Mouse (Mus musculus) liver, embryonic 16.5 days (tissue): ENCODE data around the gene Gsap. TPM values are rescaled to one million over a fixed set of nuclear protein-coding genes. Genes with fewer than 3 reads are reported as not detected.
"Not testable (repeated sequence)": the region's sequence is repeated elsewhere in the genome, so short reads cannot be mapped to it uniquely, and the experiment has no call there.

Experiments
- ATAC-seq: fragments of 200-750 bp; cut with Nextera tagmentation; 2 replicates; pipeline ENCODE4 v1.8.0; 2017; ENCODE audit warnings: low read depth, mild to moderate bottlenecking, moderate number of reproducible peaks, moderate library complexity
- H3K27ac ChIP-seq: fragments of 300-500 bp; sonication (generic); 2 replicates; pipeline ENCODE4 v1.5.1; 2014; ENCODE audit warnings: mild to moderate bottlenecking, low read length
- H3K27me3 ChIP-seq: fragments of 300-500 bp; sonication (generic); 2 replicates; pipeline ENCODE4 v1.6.1; 2014; ENCODE audit warnings: low read depth, low read length, mixed read lengths; ENCODE audit not compliant: control insufficient read depth, insufficient read depth
- H3K36me3 ChIP-seq: fragments of 300-500 bp; sonication (generic); 2 replicates; pipeline ENCODE4 v1.6.1; 2014; ENCODE audit warnings: mild to moderate bottlenecking; ENCODE audit not compliant: control insufficient read depth, insufficient read depth
- H3K4me1 ChIP-seq: fragments of 300-500 bp; sonication (generic); 2 replicates; pipeline ENCODE4 v1.6.1; 2014; ENCODE audit warnings: low read depth, low read length, mixed read lengths; ENCODE audit not compliant: control insufficient read depth
- H3K4me2 ChIP-seq: fragments of 300-500 bp; sonication (generic); 2 replicates; pipeline ENCODE4 v1.6.1; 2014; ENCODE audit warnings: low read depth, low read length, mixed read lengths
- H3K4me3 ChIP-seq: fragments of 300-500 bp; sonication (generic); 2 replicates; pipeline ENCODE4 v1.5.1; 2014; ENCODE audit warnings: low read depth, mild to moderate bottlenecking, low read length
- H3K9ac ChIP-seq: fragments of 300-500 bp; sonication (generic); 2 replicates; pipeline ENCODE4 v1.6.1; 2014; ENCODE audit warnings: low read depth, low read length
- H3K9me3 ChIP-seq: fragments of 300-500 bp; sonication (generic); replicated peaks from 2 replicates; pipeline ENCODE4 v1.6.1; 2016; ENCODE audit warnings: low read length; ENCODE audit not compliant: control insufficient read depth
- WGBS: fragments of 180-500 bp; shearing (Covaris S2); extraction: QIAGEN DNeasy Blood & Tissue Kit; methylation state at CpG from one replicate; pipeline ENCODE4 v1.1.7; 2014; ENCODE audit not compliant: insufficient replicate concordance; 5-methylcytosine and 5-hydroxymethylcytosine counted together
- polyA plus RNA-seq: library from polyadenylated mRNA; unstranded; fragments of >200 nt; fragmentation: Nextera tagmentation; extraction: Ambion mirVana; gene quantifications from 2 replicates; pipeline ENCODE4 v1.2.1, GENCODE M21; 2015

Gsap gene
- polyA plus RNA-seq, 1 experiment from 2014 or later = 2.5 TPM

DNA sequence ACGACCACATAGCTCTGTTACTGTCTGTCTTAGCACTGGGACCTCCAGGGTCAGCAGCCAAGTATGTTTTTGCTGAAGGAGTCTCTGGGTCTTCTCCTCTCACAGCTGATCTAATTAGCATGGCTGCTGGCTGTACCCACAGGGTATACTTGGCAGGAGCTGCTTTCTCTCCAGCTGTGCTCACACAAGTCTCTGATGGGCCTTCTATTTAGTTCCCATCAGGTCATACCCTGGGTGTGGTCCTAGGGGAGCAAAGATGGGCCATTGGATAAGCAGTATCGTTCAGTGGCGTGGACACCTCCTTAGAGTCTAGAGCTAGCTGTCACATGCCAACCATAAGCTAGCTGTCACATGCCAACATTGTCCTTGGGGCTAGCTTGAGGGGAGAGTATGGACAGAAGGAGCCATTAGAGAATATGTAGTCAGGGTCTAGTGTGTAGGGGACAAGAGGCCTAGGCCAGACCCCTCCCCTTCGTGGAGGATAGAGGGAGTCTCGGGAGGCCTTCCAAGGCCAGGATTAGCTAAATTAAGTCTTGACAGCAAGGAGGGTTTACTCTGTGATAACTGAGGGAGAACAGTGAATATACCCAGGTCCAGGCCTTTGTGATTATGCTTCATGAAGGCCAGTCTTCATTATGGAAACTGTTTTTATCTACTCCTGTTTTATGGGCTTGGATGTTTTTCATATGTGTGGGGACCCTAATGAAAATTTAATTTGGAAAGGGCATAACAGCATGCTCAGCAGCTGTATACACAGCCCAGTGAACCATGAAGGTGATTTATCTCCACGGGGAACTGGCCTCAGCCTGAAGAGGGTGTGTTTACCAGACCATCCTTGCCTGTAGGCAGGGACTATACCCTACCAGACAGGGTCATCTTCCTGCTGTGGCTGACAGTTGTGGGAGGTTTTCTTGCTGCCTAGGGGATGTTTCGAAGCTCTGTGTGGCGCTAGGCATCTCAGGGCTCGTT, 85.6 kb downstream of the Gsap start:
- ATAC-seq = no peak
- no peak overlapping the region for H3K27ac ChIP-seq
- WGBS = 45% methylated on average over 9 of the region's 9 CpGs
- H3K9ac ChIP-seq = no peak overlapping the region
- H3K4me3 ChIP-seq = no peak overlapping the region
- H3K36me3 ChIP-seq = no peaks in the 10 kb centered on the region
- H3K4me1 ChIP-seq = no peaks in the 10 kb centered on the region
- no peaks in the 10 kb centered on the region for H3K27me3 ChIP-seq
- H3K9me3 ChIP-seq = no peaks in the 10 kb centered on the region
- no peak overlapping the region for H3K4me2 ChIP-seq

GRCm38 (mm10) chr5:21277685-21278084, 91.6 kb downstream of the Gsap start:
- not testable (repeated sequence) for H3K27me3 ChIP-seq, H3K4me1 ChIP-seq, H3K9ac ChIP-seq, H3K27ac ChIP-seq, H3K4me2 ChIP-seq, H3K9me3 ChIP-seq, H3K36me3 ChIP-seq, H3K4me3 ChIP-seq, ATAC-seq
- 36% methylated on average over 2 of the region's 2 CpGs for WGBS

DNA sequence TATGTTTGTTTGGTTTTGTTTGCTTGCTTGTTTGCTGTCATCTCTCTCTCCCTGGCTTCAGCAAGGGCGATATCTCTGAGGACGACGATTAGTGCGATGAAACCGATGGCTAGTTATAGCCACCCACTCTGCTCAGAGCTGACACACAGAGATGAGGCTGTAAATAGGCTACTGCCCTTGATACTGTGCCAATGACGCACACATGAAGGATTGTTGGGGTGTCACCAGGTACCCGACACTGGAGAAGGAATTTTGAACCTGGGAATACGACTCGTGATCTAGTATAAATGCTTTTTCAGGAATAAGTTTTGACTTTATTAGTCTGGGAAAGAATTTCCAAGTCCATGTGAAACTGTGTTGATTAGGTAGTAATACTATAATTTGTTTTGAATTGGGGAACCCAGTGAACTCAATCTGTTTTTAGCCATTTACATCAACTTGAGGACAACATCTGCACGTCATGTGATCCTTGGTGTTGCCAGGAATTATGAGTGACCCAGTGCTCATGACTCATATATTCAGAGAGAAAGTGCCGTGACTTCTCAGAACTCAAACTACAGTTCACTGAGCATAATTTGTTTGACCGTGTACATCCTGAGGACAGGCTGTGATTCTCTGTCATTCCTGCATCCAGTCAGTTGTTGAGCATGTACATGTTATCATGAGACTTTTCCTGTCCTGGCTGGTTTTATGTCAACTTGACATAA, 97.5 kb downstream of the Gsap start:
- Histone ChIP-seq H3K27ac (no peak overlapping the region), H3K9ac (no peak overlapping the region), H3K9me3 (no peaks in the 10 kb centered on the region), H3K27me3 (no peaks in the 10 kb centered on the region), H3K4me2 (no peak overlapping the region), H3K4me1 (no peaks in the 10 kb centered on the region), H3K36me3 (no peaks in the 10 kb centered on the region), H3K4me3 (no peak overlapping the region)
- no peak for ATAC-seq
- WGBS = 74% methylated on average over 12 of the region's 12 CpGs

- H3K9ac ChIP-seq = no peak overlapping the region
- no peaks in the 10 kb centered on the region for H3K9me3 ChIP-seq
- no peaks in the 10 kb centered on the region for H3K4me1 ChIP-seq
- H3K36me3 ChIP-seq = no peaks in the 10 kb centered on the region
- peak; percentile 35; the same call in 1 of the 2 replicates for ATAC-seq
- no peaks in the 10 kb centered on the region for H3K27me3 ChIP-seq
- no peak overlapping the region for H3K27ac ChIP-seq
- no peak overlapping the region for H3K4me3 ChIP-seq
- WGBS = 43% methylated on average over 7 of the region's 7 CpGs
- no peak overlapping the region for H3K4me2 ChIP-seq
These were observed 102.8 kb downstream of the Gsap start for GRCm38 (mm10) chr5:21288658-21289435.

GRCm38 (mm10) chr5:21290594-21290993, 104.5 kb downstream of the Gsap start:
- H3K9ac ChIP-seq = no peak overlapping the region
- no peak overlapping the region for H3K4me2 ChIP-seq
- ATAC-seq = no peak
- 72% methylated on average over 8 of the region's 8 CpGs for WGBS
- H3K36me3 ChIP-seq = no peaks in the 10 kb centered on the region
- H3K27ac ChIP-seq = no peak overlapping the region
- no peaks in the 10 kb centered on the region for H3K4me1 ChIP-seq
- H3K27me3 ChIP-seq = no peaks in the 10 kb centered on the region
- no peak overlapping the region for H3K4me3 ChIP-seq
- H3K9me3 ChIP-seq = no peaks in the 10 kb centered on the region

GRCm38 (mm10) chr5:21295683-21296082, 109.6 kb downstream of the Gsap start:
- no peak overlapping the region for H3K4me3 ChIP-seq
- WGBS = 61% methylated on average over 8 of the region's 8 CpGs

GRCm38 (mm10) chr5:21299076-21299755, 113.2 kb downstream of the Gsap start:
- WGBS = 65% methylated on average over 21 of the region's 21 CpGs
- no peak for ATAC-seq

More at GRCm38 (mm10) chr5:21295683-21296082, 109.6 kb downstream of the Gsap start:
- H3K9ac ChIP-seq = no peak overlapping the region
- no peaks in the 10 kb centered on the region for H3K4me1 ChIP-seq
- no peak for ATAC-seq
- H3K27me3 ChIP-seq = no peaks in the 10 kb centered on the region
- H3K4me2 ChIP-seq = no peak overlapping the region
- no peaks in the 10 kb centered on the region for H3K9me3 ChIP-seq
- H3K36me3 ChIP-seq = no peaks in the 10 kb centered on the region
- no peak overlapping the region for H3K27ac ChIP-seq

DNA sequence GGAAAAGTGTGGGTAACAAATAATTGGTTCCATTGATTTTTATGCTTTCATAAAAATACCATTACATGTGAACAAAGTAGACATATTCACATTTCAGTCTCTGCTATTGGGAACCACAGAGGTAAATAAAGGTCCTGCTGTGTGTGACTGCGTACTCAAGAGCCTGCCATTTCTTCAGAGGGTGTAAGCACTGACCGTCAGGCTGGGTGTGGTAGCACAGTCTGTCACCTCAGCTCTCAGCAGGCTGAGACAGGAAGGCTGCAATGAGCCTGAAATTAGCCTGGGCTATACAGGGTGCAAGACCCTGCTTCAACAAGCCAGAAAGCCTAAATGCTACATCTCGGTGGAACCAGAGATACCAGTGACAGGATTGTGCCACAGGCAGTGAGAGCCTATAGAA, 114.0 kb downstream of the Gsap start:
- Histone ChIP-seq H3K9ac (no peak overlapping the region), H3K4me1 (no peaks in the 10 kb centered on the region), H3K27ac (no peak overlapping the region), H3K36me3 (no peaks in the 10 kb centered on the region), H3K9me3 (no peaks in the 10 kb centered on the region), H3K4me3 (no peak overlapping the region), H3K27me3 (no peaks in the 10 kb centered on the region), H3K4me2 (no peak overlapping the region)
- ATAC-seq = no peak
- 67% methylated on average over 3 of the region's 3 CpGs for WGBS

More at GRCm38 (mm10) chr5:21299076-21299755, 113.2 kb downstream of the Gsap start:
- no peak overlapping the region for H3K9ac ChIP-seq
- no peak overlapping the region for H3K4me2 ChIP-seq
- no peaks in the 10 kb centered on the region for H3K27me3 ChIP-seq
- H3K4me1 ChIP-seq = no peaks in the 10 kb centered on the region
- H3K27ac ChIP-seq = no peak overlapping the region
- H3K9me3 ChIP-seq = no peaks in the 10 kb centered on the region
- no peak overlapping the region for H3K4me3 ChIP-seq
- no peaks in the 10 kb centered on the region for H3K36me3 ChIP-seq
